Mouse (Mus musculus) left cerebral cortex, adult 2 months (tissue): ENCODE measurements around the gene Syt14. TPM values are rescaled to one million over a fixed set of nuclear protein-coding genes. Genes with fewer than 3 reads are reported as not detected.

Source experiments
- DNase-seq, 2 experiments: peaks; one replicate each; pipeline ENCODE4 v3.0.0; 2021 to 2022; ENCODE audit warnings: low spot score in 2 of 2, mixed read lengths in 1 of 2; ENCODE audit errors: extremely low spot score in 1 of 2
- H3K27ac ChIP-seq: fragments of 200-600 bp; 2 replicates; pipeline ENCODE4 v1.8.1; 2022
- H3K4me3 ChIP-seq: fragments of 200-600 bp; 2 replicates; pipeline ENCODE4 v1.8.1; 2022
- CTCF ChIP-seq: fragments of 200-600 bp; IDR thresholded peaks from 2 replicates; pipeline ENCODE4 v1.8.1; 2022; ENCODE audit warnings: antibody characterized with exemption, mild to moderate bottlenecking, moderate library complexity
- intact Hi-C: fragments of 180-260 bp; cut with DNase I; formaldehyde crosslinking; loops from one replicate; pipeline ENCODE4 v1.15.1; 2025
- long read RNA-seq, 2 experiments: library from polyadenylated mRNA; stranded (forward); transcript quantifications; one replicate each; pipeline ENCODE4 v2.0.0; 2021; ENCODE audit warnings: borderline mapping rate in 2 of 2
- total RNA-seq, 2 experiments: library from RNA; stranded (reverse); gene quantifications; 2 replicates each; pipeline ENCODE4 v1.2.3; 2021

Gene Syt14
- 10 to 100 TPM; 27.5 to 28.2 TPM for total RNA-seq
- long read RNA-seq, experiment 1, full-length matches to known transcripts: 4 of 9 reads
- long read RNA-seq, experiment 1, partial matches to known transcripts: 0 of 9 reads
- long read RNA-seq, experiment 1, other reads (novel, unspliced or antisense): 5 of 9 reads
- long read RNA-seq, experiment 2, transcript Syt14-201 (9 exons, 1,904 nt): major isoform, 6 of 9 reads
- long read RNA-seq, experiment 2, partial matches to known transcripts: 0 of 9 reads
- long read RNA-seq, experiment 2, other reads (novel, unspliced or antisense): 3 of 9 reads

GRCm38 (mm10) chr1:193035371-193036238 lies at the start of gene Syt14:
Gene Syt14, minus strand, starts transcription at chr1:193035775.
- intact Hi-C loops: loop anchor here (5.0 kb wide), 1 partner anchor 92 kb away; no protein-coding TSS in a partner anchor
- DNase-seq: peak; percentile 57 to 69
- no peak for TF ChIP-seq CTCF

GRCm38 (mm10) chr1:193084016-193084415 lies 48.4 kb upstream of the Syt14 start:
- DNase-seq: no peak
- intact Hi-C loops: loop anchor here (5.0 kb wide), 1 partner anchor 77 kb away; no protein-coding TSS in a partner anchor
- peak; percentile 25 for TF ChIP-seq CTCF
- Histone ChIP-seq H3K27ac (no peak overlapping the region), H3K4me3 (no peak overlapping the region)

More at GRCm38 (mm10) chr1:193035371-193036238, at the start of gene Syt14:
- Histone ChIP-seq H3K27ac (peak within 1 kb of the TSS; percentile 79), H3K4me3 (peak within 1 kb of the TSS; percentile 81)

DNA sequence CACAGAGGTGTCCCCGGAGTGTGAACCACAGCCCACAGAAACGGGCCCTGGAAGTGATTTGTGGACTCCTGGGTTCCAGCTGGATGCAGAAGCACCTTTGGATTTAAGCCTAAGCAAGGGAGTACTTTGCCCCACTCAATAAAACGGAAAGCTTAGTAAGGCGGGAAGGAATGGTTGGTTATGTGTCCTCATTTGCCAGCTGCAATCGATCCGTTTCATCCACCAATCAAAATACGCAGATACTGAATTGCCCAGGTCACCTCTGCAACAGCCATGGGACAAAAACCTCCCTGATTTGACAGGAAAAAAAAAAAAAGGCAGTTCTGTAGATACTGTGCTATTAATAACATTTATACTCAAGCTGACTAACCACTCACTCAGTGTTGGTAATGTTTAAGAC lies 47.5 kb upstream of the Syt14 start:
- no peak for TF ChIP-seq CTCF
- intact Hi-C loops: loop anchor here (5.0 kb wide), 1 partner anchor 76 kb away; no protein-coding TSS in a partner anchor
- H3K4me3 ChIP-seq: no peak overlapping the region
- no peak overlapping the region; the same call in 1 of the 2 replicates for H3K27ac ChIP-seq
- no peak for DNase-seq

GRCm38 (mm10) chr1:193082311-193082921 lies 46.8 kb upstream of the Syt14 start:
- no peak overlapping the region for H3K4me3 ChIP-seq
- intact Hi-C loops: loop anchor here (5.0 kb wide), 1 partner anchor 75 kb away; no protein-coding TSS in a partner anchor
- no peak overlapping the region; the same call in 1 of the 2 replicates for H3K27ac ChIP-seq
- no peak for TF ChIP-seq CTCF
- DNase-seq: no peak

- H3K4me3 ChIP-seq: no peak overlapping the region
Measured at GRCm38 (mm10) chr1:193062618-193063017, 27.0 kb upstream of the Syt14 start.

DNA sequence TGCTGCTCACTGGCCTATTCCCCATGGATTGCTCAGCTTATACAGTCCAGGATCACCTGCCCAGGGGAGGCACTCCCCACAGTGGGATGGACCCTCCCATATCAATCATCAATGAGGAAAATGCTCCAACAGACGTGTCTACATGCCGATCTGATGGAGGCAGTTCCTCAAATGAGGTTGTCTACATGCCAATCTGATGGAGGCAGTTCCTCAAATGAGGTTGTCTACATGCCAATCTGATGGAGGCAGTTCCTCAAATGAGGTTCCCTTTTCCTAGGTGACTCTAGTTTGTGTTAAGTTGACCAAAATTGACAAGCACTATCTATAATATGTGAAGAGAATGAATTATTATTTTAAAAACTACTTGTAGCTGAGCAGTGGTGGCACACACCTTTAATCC lies 24.6 kb upstream of the Syt14 start:
- intact Hi-C loops: no loop called here
- no peak for TF ChIP-seq CTCF
- no peak for DNase-seq

More at GRCm38 (mm10) chr1:193062618-193063017, 27.0 kb upstream of the Syt14 start:
- intact Hi-C loops: no loop called here
- TF ChIP-seq CTCF: no peak
- H3K27ac ChIP-seq: no peak overlapping the region
- no peak for DNase-seq

DNA sequence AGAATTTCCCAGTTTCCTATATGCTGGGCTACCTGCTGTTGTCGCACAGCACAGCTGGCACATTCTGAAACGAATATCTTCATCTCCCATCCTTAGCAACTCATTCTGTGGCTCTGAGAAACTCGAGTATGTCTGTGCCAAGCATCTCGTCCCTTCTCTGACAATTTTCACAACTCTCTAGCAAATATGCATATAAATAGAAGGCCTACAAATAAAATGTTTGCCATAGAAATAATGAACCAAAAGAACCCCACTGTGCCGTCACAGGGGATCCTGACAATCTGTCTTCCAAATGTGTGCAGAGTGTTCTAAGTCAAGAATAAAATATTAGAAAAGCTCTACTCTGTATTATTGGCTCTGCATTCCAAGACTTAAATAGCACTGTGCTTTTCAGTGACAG lies 24.0 kb upstream of the Syt14 start:
- intact Hi-C loops: no loop called here
- no peak overlapping the region for H3K27ac ChIP-seq
- no peak for DNase-seq
- no peak for TF ChIP-seq CTCF
- H3K4me3 ChIP-seq: no peak overlapping the region

More for the DNA sequence above, 24.6 kb upstream of the Syt14 start:
- no peak overlapping the region for H3K4me3 ChIP-seq
- no peak overlapping the region for H3K27ac ChIP-seq

- Histone ChIP-seq H3K4me3 (no peak overlapping the region), H3K27ac (no peak overlapping the region)
- no peak for TF ChIP-seq CTCF
- intact Hi-C loops: no loop called here
- no peak for DNase-seq
Measured at GRCm38 (mm10) chr1:193054401-193054800, 18.8 kb upstream of the Syt14 start.

DNA sequence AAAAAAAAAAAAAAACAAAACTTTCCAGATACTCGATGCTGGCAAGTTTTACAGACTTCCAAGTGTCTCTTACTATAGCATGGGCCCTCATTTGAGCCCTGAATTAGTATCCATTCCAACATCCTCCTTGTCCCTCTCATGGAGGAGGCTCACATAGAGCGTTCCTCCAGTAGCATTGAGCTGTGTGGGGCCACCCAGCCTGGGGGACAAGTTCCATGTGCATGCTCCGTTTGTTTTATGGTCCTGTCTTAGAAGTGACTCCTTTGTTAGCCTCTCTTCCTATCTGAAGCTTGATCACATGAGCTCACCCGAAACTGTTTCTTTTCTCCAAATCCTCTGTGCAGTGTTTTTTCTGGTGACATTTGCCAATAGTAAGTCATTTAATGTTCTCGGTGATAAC lies 17.5 kb upstream of the Syt14 start:
- TF ChIP-seq CTCF: no peak
- Histone ChIP-seq H3K4me3 (no peak overlapping the region), H3K27ac (no peak overlapping the region)
- intact Hi-C loops: no loop called here
- no peak for DNase-seq

- TF ChIP-seq CTCF: no peak
- no peak overlapping the region for H3K4me3 ChIP-seq
- H3K27ac ChIP-seq: no peak overlapping the region
- intact Hi-C loops: no loop called here
- DNase-seq: no peak
Measured at GRCm38 (mm10) chr1:193047616-193048015, 12.0 kb upstream of the Syt14 start.

GRCm38 (mm10) chr1:193042760-193043295 lies 7.3 kb upstream of the Syt14 start:
- intact Hi-C loops: loop anchor here (2.0 kb wide), 1 partner anchor 44 kb away; no protein-coding TSS in a partner anchor

More at GRCm38 (mm10) chr1:193042760-193043295, 7.3 kb upstream of the Syt14 start:
- DNase-seq: peak in 1 of 2 experiments; percentile 32
- Histone ChIP-seq H3K27ac (peak overlapping the region; percentile 80), H3K4me3 (no peak overlapping the region)
- no peak for TF ChIP-seq CTCF
